Mouse (Mus musculus): Measurements from ENCODE around the gene Lin54.

DNA sequence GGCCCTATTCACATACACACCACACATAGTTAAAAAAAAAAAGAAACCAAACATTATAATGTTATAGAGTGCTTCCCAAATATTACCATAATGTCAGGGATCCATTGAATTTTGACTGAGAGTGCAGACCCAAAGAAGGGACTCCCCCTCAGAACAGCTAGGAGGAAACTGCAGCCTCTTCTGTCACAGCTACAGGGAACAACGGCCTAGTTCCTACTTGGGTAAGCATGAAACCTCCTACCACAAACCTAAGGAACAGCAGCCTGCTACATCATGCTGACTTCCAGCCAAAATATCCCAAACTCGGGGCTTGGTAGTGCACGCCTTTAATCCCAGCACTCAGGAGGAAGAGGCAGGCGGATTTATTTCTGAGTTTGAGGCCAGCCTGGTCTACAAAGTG is 48.9 kb upstream of the Lin54 start:
- no peak for TF ChIP-seq CTCF (IDR thresholded peaks at IDR 0.05; ENCODE audit: low read depth)
- no peak for TF ChIP-seq EP300 (optimal IDR thresholded peaks at IDR 0.05)
